Comparison of ENCODE assay signal across 8 mouse cellular contexts in genomic region chr3:144537078-144537855, GRCm38 (mm10). TPM values are rescaled to one million over a fixed set of nuclear protein-coding genes. Genes with fewer than 3 reads are reported as not detected.
A peak's percentile ranks its signal among the peaks of the same experiment; 100 is the strongest.
DNase-seq lines count a peak whose midpoint lies in the region; ATAC-seq and TF ChIP-seq lines count a peak whose summit lies in the region.

No protein-coding gene starts in this region.

- DNase-seq in cerebellum, adult 18-20 months = peak; percentile 44 to 49
- no peak for DNase-seq in cerebellum, adult 8-10 months
- DNase-seq in left cerebral cortex, postnatal 14 days (ENCODE audit: low spot score in 2 of 2) = peak; percentile 54 to 60
- no peak for DNase-seq in left cerebral cortex, adult 2 months (ENCODE audit: extremely low spot score in 1 of 2, low spot score in 2 of 2)
- DNase-seq in skeletal muscle tissue, adult 2 months (ENCODE audit: low read depth, low spot score) = peak; percentile 29
- DNase-seq in ovary, adult 18-20 months (ENCODE audit: low spot score) = no peak
- DNase-seq in kidney, postnatal 10 days = no peak

- no peak overlapping the region for H3K4me3 ChIP-seq in left cerebral cortex, adult 2 months

- TF ChIP-seq CTCF in left cerebral cortex, adult 2 months (IDR thresholded peaks at IDR 0.05) = no peak; the same call in 1 of the 2 replicates

- ATAC-seq in erythroblast, adult 5-6 weeks (replicated peaks; ENCODE audit: low FRiP score, poor library complexity, severe bottlenecking) = peak; percentile 68

- H3K27ac ChIP-seq in left cerebral cortex, adult 2 months = no peak overlapping the region

- intact Hi-C loops in left cerebral cortex, postnatal 14 days (cut with DNase I) = no loop called here
- intact Hi-C loops in left cerebral cortex, adult 2 months (cut with DNase I) = no loop called here

RNA-seq across cellular contexts. Expression of gene Hs2st1, which starts 32.7 kb away (rescaled TPM):
- total RNA-seq in left cerebral cortex, postnatal 14 days (2021) = 10 to 100 TPM; 57.2 to 65.1 TPM
- total RNA-seq in left cerebral cortex, adult 2 months (2021) = 10 to 100 TPM; 47.2 to 50.7 TPM
- 2.9 and 3.5 TPM in 2 replicates for total RNA-seq in erythroblast, adult 5-6 weeks (2015; ENCODE audit: low replicate concordance)
- total RNA-seq in erythroblast, adult 5-6 weeks (2017; ENCODE audit: low replicate concordance) = 0.85 and 4.9 TPM in 2 replicates

RNA-seq across cellular contexts. Expression of gene Selenof, which starts 32.8 kb away (rescaled TPM):
- total RNA-seq in left cerebral cortex, postnatal 14 days (2021) = 100 to 1,000 TPM; 272 to 276 TPM
- 100 to 1,000 TPM; 204 to 206 TPM for total RNA-seq in left cerebral cortex, adult 2 months (2021)
- 150 and 206 TPM in 2 replicates for total RNA-seq in erythroblast, adult 5-6 weeks (2015; ENCODE audit: low replicate concordance)
- total RNA-seq in erythroblast, adult 5-6 weeks (2017; ENCODE audit: low replicate concordance) = 217 and 219 TPM in 2 replicates

Comparison
In these comparisons a context has a peak if more than half of its experiments do, and no peak if none do; other contexts are left out.
1. DNase-seq: peak in cerebellum, adult 18-20 months (2 of 2), left cerebral cortex, postnatal 14 days (2 of 2) and skeletal muscle tissue, adult 2 months (single experiment); none in cerebellum, adult 8-10 months (single experiment), left cerebral cortex, adult 2 months (0 of 2), ovary, adult 18-20 months (single experiment) and kidney, postnatal 10 days (single experiment).
2. RNA of gene Hs2st1, which starts 32.7 kb away (total RNA-seq): 57.2 to 65.1 TPM in left cerebral cortex, postnatal 14 days and 47.2 to 50.7 TPM in left cerebral cortex, adult 2 months; 0.85 to 4.9 TPM in erythroblast, adult 5-6 weeks; every median in the first group is over 4 times any median in the second.